In the genomic region with DNA sequence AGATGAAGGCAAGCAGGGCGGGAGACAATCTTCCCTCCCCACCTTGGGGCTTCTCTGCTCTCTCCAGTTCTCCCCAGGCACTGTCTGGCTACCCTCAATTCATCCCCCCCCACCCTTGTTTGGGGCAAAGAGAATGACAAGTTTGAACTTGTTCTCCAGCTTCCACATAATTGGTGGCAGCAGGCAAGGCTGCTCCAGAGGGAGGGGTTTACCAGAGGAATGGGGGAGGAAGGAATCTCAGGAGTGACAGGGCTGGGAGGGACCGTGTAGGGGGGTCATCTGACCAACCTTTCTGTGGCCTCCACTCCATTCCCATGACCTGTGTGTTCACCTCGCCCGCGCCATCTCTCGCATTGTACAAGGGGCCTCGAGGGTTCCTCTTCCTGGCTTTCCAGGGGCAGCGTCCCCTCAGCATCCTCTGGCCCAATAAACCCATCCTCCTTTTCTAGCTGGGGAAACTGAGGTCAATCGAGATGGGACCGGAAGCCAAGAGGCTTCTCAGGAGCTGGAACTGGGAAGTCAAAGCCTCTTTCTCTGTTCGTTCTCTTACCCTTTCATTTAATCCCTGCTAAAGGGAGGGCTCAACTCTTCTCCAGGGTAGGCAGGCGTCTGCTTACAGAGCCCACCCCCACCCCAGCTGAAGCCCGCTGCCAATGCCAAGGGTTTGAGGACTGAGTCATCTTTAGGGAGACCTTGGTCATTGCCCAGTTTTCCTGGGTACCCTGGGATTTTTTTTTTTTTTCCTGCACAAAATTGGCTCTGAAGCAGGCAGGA, we compare ENCODE assay signal across 8 mouse cellular contexts. TPM values are rescaled to one million over a fixed set of nuclear protein-coding genes. Genes with fewer than 3 reads are reported as not detected.
DNase-seq lines count a peak whose midpoint lies in the region; ATAC-seq lines count a peak whose summit lies in the region.

No protein-coding gene starts in this region.

- ATAC-seq in heart, embryonic 15.5 days (replicated peaks; ENCODE audit: insufficient number of reproducible peaks, insufficient read depth, low FRiP score, low read depth), result no peak
- no peak for ATAC-seq in hindbrain, embryonic 13.5 days (ENCODE audit: low FRiP score)
- ATAC-seq in neural tube, embryonic 12.5 days (ENCODE audit: low FRiP score, low read depth), result no peak
- no peak for ATAC-seq in activated CD4-positive, CD25-positive, alpha-beta regulatory T cell, adult 4 months

- no peaks in the 10 kb centered on the region for H3K36me3 ChIP-seq in heart, embryonic 15.5 days
- H3K36me3 ChIP-seq in hindbrain, embryonic 13.5 days, result no peaks in the 10 kb centered on the region
- H3K36me3 ChIP-seq in neural tube, embryonic 12.5 days, result no peaks in the 10 kb centered on the region

- H3K27ac ChIP-seq in heart, embryonic 15.5 days, result no peak overlapping the region
- H3K27ac ChIP-seq in hindbrain, embryonic 13.5 days, result peak overlapping the region; percentile 93
- H3K27ac ChIP-seq in neural tube, embryonic 12.5 days, result peak overlapping the region; percentile 89; the same call in 1 of the 2 replicates

- peak overlapping the region; percentile 10; the same call in 1 of the 2 replicates for H3K4me2 ChIP-seq in heart, embryonic 15.5 days
- H3K4me2 ChIP-seq in hindbrain, embryonic 13.5 days, result peak overlapping the region; percentile 85
- peak overlapping the region; percentile 94 for H3K4me2 ChIP-seq in neural tube, embryonic 12.5 days (replicated peaks)

- H3K9me3 ChIP-seq in heart, embryonic 15.5 days (replicated peaks), result no peaks in the 10 kb centered on the region
- H3K9me3 ChIP-seq in hindbrain, embryonic 13.5 days, result no peaks in the 10 kb centered on the region
- H3K9me3 ChIP-seq in neural tube, embryonic 12.5 days, result no peaks in the 10 kb centered on the region

- H3K4me3 ChIP-seq in heart, embryonic 15.5 days, result no peak overlapping the region
- peak overlapping the region; percentile 73; the same call in 1 of the 2 replicates for H3K4me3 ChIP-seq in hindbrain, embryonic 13.5 days
- no peak overlapping the region for H3K4me3 ChIP-seq in neural tube, embryonic 12.5 days

- 40% methylated on average over 13 of the region's 13 CpGs for whole genome bisulfite sequencing in heart, embryonic 15.5 days
- WGBS in hindbrain, embryonic 13.5 days, result 18% methylated on average over 13 of the region's 13 CpGs
- WGBS in neural tube, embryonic 12.5 days, result 22% methylated on average over 13 of the region's 13 CpGs

- no peak overlapping the region for H3K9ac ChIP-seq in heart, embryonic 15.5 days
- peak overlapping the region; percentile 88 for H3K9ac ChIP-seq in hindbrain, embryonic 13.5 days
- no peak overlapping the region for H3K9ac ChIP-seq in neural tube, embryonic 12.5 days

- H3K27me3 ChIP-seq in heart, embryonic 15.5 days, result peaks cover 74% of the 10 kb centered on the region
- H3K27me3 ChIP-seq in hindbrain, embryonic 13.5 days, result peaks cover 9% of the 10 kb centered on the region; the same call in 1 of the 2 replicates
- H3K27me3 ChIP-seq in neural tube, embryonic 12.5 days (replicated peaks), result peaks cover 4% of the 10 kb centered on the region; the same call in 1 of the 2 replicates

- DNase-seq in heart, adult 9 months (ENCODE audit: low spot score in 2 of 2), result no peak
- peak; percentile 55 for DNase-seq in embryo, embryonic 11 days
- DNase-seq in urinary bladder, adult 2 months (ENCODE audit: low spot score), result no peak
- no peak for DNase-seq in MN1 (ENCODE audit: low spot score)

- H3K4me1 ChIP-seq in heart, embryonic 15.5 days (replicated peaks), result peaks cover 42% of the 10 kb centered on the region
- peaks cover 59% of the 10 kb centered on the region for H3K4me1 ChIP-seq in hindbrain, embryonic 13.5 days (replicated peaks)
- H3K4me1 ChIP-seq in neural tube, embryonic 12.5 days, result peaks cover 50% of the 10 kb centered on the region

RNA-seq across cellular contexts. Expression of gene Scube3, which starts 1.3 kb away (rescaled TPM):
- polyA plus RNA-seq in heart, embryonic 15.5 days (2015; fragmentation: Nextera tagmentation; extraction: Ambion mirVana), result 0.76 and 1.7 TPM in 2 replicates
- polyA plus RNA-seq in hindbrain, embryonic 13.5 days (2015; fragmentation: Nextera tagmentation; extraction: Ambion mirVana), result 5.1 and 5.7 TPM in 2 replicates
- polyA plus RNA-seq in neural tube, embryonic 12.5 days (2016; fragmentation: Nextera tagmentation; extraction: Ambion mirVana), result 6.8 and 7.3 TPM in 2 replicates
- not detected for polyA plus RNA-seq in activated CD4-positive, CD25-positive, alpha-beta regulatory T cell, adult 4 months (2017; shearing (Covaris generic))
- 1.6 and 1.8 TPM in 2 replicates for polyA plus RNA-seq in urinary bladder, adult 2 months (2012; rRNA removed)

RNA-seq across cellular contexts. Expression of gene Zfp523, which starts 36.3 kb away (rescaled TPM):
- polyA plus RNA-seq in heart, embryonic 15.5 days (2015; fragmentation: Nextera tagmentation; extraction: Ambion mirVana), result 17.3 and 25.3 TPM in 2 replicates
- polyA plus RNA-seq in hindbrain, embryonic 13.5 days (2015; fragmentation: Nextera tagmentation; extraction: Ambion mirVana), result 40.2 and 41.6 TPM in 2 replicates
- polyA plus RNA-seq in neural tube, embryonic 12.5 days (2016; fragmentation: Nextera tagmentation; extraction: Ambion mirVana), result 45.0 and 53.9 TPM in 2 replicates
- 1 to 10 TPM; 4.2 to 5.1 TPM for polyA plus RNA-seq in activated CD4-positive, CD25-positive, alpha-beta regulatory T cell, adult 4 months (2017; shearing (Covaris generic))
- 21.0 and 28.3 TPM in 2 replicates for polyA plus RNA-seq in urinary bladder, adult 2 months (2012; rRNA removed)

Comparison
In these comparisons a context has a peak if more than half of its experiments do, and no peak if none do; other contexts are left out.
1. H3K4me2 ChIP-seq: peak in every context shown above with its lines; median percentile 94 in neural tube, embryonic 12.5 days; 85 in hindbrain, embryonic 13.5 days; 10 in heart, embryonic 15.5 days.